Mouse (Mus musculus): ENCODE data around the gene 3110021N24Rik.
"Not testable (repeated sequence)": the region's sequence is repeated elsewhere in the genome, so short reads cannot be mapped to it uniquely, and the experiment has no call there.

Gene 3110021N24Rik
- long read RNA-seq, experiment 1 = 0 reads
- long read RNA-seq, experiment 2, partial matches to known transcripts = 0 of 2 reads
- long read RNA-seq, experiment 2, other reads (novel, unspliced or antisense) = 2 of 2 reads

GRCm38 (mm10) chr4:108719349-108719748 lies at the start of gene 3110021N24Rik:
3110021N24Rik (plus strand) TSS chr4:108719649.
- intact Hi-C loops (cut with DNase I) = no loop called here

GRCm38 (mm10) chr4:108686156-108686555 lies 33.3 kb upstream of the 3110021N24Rik start:
- intact Hi-C loops (cut with DNase I) = no loop called here

DNA sequence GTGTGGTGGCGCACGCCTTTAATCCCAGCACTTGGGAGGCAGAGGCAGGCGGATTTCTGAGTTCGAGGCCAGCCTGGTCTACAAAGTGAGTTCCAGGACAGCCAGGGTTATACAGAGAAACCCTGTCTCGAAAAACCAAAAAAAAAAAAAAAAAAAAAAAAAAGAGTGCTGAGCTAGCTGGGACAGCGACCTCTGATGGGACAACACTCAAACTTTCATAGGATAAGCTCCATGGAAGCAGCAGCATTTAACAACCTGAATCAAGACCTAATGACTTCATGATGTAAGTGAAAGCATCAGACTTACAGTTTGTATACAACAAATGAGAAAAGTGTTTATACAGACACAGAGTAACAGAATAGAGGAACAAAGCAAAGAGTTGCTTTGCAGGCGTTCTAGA lies 32.4 kb upstream of the 3110021N24Rik start:
- intact Hi-C loops (cut with DNase I) = not testable (repeated sequence)

DNA sequence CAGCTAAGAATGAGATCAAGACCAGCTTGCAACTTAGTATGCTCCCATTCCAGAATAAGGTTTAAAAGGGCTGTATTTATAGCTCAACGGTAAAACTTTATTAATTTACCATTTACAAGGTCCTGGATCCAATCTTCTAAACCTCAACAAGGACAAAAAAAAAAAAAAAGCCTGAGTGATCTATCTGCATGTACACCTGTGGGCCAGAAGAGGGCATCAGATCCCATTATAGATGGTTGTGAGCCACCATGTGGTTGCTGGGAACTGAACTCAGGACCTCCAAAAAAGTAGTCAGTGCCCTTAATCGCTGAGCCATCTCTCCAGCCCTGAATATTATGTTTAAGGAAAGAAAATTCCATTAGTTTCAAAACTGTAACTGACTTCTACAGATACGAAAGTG lies 29.0 kb upstream of the 3110021N24Rik start:
- intact Hi-C loops (cut with DNase I) = no loop called here

DNA sequence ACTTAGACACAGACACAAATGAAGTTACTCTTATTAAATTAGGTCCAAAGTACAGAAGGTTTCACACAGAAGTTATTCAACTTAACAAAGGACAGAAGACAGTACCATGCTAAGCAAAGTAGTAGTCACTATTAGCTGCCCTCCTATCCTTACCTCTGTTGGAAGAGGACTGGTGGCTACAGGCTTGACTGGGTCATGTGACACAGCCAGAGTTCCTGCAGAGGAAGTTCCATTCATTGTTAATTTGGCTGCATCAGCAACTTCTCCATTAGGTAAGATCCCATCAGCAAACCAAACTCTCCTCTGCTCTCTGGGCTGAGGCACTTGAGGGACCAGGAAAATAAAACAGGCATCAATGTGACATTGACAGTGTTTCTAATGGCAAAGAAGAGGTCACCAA lies 28.0 kb upstream of the 3110021N24Rik start:
- intact Hi-C loops (cut with DNase I) = no loop called here

GRCm38 (mm10) chr4:108696934-108697333 lies 22.5 kb upstream of the 3110021N24Rik start:
- intact Hi-C loops (cut with DNase I) = loop anchor here (5.0 kb wide), 2 partner anchors 85 to 280 kb away; partner anchors contain the start of gene Zfyve9

- intact Hi-C loops (cut with DNase I) = no loop called here
Observed at GRCm38 (mm10) chr4:108708209-108708608, 11.2 kb upstream of the 3110021N24Rik start.

GRCm38 (mm10) chr4:108721245-108721784 lies 1.9 kb downstream of the 3110021N24Rik start:
- intact Hi-C loops (cut with DNase I) = no loop called here

DNA sequence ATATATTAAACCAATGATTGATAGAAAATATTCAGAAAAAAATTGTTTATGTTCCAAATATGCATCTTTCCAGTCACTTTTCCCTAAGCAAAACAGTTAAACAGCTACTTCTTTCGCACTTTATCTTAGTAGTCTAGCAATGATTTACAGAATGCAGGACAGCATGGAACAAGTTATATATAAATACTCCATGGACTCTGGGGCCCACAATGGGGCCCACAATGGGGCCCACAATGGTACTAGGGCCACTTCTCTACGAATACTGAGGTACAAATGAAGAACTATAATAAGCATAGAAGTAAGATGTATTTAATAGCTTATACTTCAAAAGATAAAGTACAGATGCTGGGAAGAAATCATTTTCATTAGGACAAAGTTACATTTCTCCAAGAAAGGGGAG lies 4.7 kb downstream of the 3110021N24Rik start:
- intact Hi-C loops (cut with DNase I) = no loop called here

GRCm38 (mm10) chr4:108730450-108730849 lies 11.0 kb downstream of the 3110021N24Rik start:
- intact Hi-C loops (cut with DNase I) = no loop called here

DNA sequence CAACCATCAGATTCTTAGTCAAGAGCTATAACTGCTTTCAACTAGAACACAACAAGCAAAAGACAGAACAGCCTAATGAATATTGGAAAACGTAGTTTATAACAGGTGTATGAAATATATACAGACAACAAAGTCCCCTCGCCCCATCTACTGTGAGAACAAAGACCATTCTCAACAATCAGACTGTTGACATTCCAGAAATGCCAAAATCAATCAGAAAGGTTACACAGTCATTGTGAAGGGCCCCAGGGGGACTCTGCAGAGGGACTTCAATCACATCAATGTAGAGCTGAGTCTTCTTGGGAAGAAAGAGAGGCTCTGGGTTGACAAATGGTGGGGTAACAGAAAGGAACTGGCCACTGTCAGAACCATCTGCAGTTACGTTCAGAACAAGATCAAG lies 12.1 kb downstream of the 3110021N24Rik start:
- intact Hi-C loops (cut with DNase I) = no loop called here

- intact Hi-C loops (cut with DNase I) = no loop called here
Observed at GRCm38 (mm10) chr4:108746160-108746873, 26.9 kb downstream of the 3110021N24Rik start.

DNA sequence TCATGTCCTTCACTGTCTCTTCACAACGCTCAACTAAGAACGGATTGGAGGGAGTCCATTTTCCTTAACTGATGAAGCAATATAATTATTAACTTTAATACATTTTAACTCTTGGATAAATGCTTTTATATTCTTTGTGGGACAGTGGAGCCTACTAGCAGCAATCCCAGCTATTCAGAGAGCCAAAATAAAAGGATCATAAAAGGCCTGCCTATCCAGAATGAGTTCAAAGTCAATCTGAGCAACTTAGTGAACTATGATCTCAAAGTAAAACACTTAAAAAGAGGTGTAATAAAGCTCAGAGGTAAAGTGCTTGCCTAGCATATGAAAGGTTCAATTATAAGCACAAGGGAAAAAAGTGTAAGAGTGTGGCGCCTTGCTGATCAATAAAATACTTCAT lies 40.1 kb downstream of the 3110021N24Rik start:
- intact Hi-C loops (cut with DNase I) = no loop called here

DNA sequence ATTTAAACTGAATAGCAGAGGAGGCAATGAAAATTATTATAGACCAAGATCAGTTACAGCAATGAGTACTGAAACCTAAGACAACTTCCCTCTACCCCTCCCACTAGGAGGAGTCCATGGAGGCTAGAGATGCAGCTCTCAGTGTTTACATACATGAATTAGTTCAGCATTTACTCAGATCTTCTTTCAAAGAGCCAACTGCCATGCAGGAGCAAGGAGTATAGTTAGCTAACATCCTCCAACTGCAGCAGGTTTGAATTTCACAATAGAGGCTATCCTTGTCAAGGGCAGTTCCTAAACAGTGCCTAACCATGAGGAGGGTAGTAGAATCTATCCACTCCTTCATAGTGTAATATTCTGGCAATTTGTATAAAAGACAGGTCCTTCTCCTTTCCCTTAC lies 49.1 kb downstream of the 3110021N24Rik start:
- intact Hi-C loops (cut with DNase I) = no loop called here

- intact Hi-C loops (cut with DNase I) = loop anchor here (5.0 kb wide), 2 partner anchors 82 to 388 kb away; no protein-coding TSS in a partner anchor
Observed at GRCm38 (mm10) chr4:108779763-108780056, 60.3 kb downstream of the 3110021N24Rik start.

GRCm38 (mm10) chr4:108780057-108780863 lies 60.8 kb downstream of the 3110021N24Rik start, which contains the start of gene Zfyve9:
Zfyve9 (minus strand) TSS chr4:108780798.
- intact Hi-C loops (cut with DNase I) = loop anchor here (5.0 kb wide), 2 partner anchors 83 to 387 kb away; no protein-coding TSS in a partner anchor

GRCm38 (mm10) chr4:108780864-108781205 lies 61.4 kb downstream of the 3110021N24Rik start:
- intact Hi-C loops (cut with DNase I) = loop anchor here (5.0 kb wide), 2 partner anchors 84 to 386 kb away; no protein-coding TSS in a partner anchor

DNA sequence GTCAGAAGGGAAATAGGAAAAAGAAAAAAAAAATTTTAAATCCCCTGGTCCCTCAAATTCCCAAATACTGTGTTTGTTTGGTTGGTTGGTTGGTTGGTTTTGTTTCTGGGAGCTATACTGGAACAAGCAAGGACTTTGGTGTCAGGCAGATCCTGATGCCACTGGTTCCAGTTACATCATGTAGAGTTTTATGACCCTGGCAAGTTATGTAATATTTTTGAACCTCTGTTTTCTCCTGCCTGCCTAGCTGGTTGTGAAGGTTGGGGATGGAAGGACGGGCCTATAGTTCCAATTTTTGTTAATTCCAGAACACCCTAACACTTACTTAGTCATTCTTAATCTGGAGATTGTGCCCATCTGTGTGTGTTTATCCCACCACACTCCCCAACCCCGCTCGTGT lies 62.1 kb downstream of the 3110021N24Rik start:
- intact Hi-C loops (cut with DNase I) = loop anchor here (5.0 kb wide), 2 partner anchors 84 to 386 kb away; no protein-coding TSS in a partner anchor

GRCm38 (mm10) chr4:108782421-108783085 lies 63.1 kb downstream of the 3110021N24Rik start:
- intact Hi-C loops (cut with DNase I) = loop anchor here (5.0 kb wide), 2 partner anchors 85 to 385 kb away; no protein-coding TSS in a partner anchor

GRCm38 (mm10) chr4:108789258-108789936 lies 69.9 kb downstream of the 3110021N24Rik start:
- intact Hi-C loops (cut with DNase I) = no loop called here

GRCm38 (mm10) chr4:108790507-108790906 lies 71.1 kb downstream of the 3110021N24Rik start:
- intact Hi-C loops (cut with DNase I) = no loop called here
